ENCODE assay signal across 8 mouse cellular contexts in genomic region chr4:141766668-141767352, GRCm38 (mm10). TPM values are rescaled to one million over a fixed set of nuclear protein-coding genes. Genes with fewer than 3 reads are reported as not detected.
A peak's percentile ranks its signal among the peaks of the same experiment; 100 is the strongest.
DNase-seq lines count a peak whose midpoint lies in the region; ATAC-seq lines count a peak whose summit lies in the region.

No protein-coding gene starts in this region.

- ATAC-seq in forebrain, embryonic 14.5 days: peak; percentile 76
- ATAC-seq in kidney, embryonic 14.5 days (ENCODE audit: low FRiP score, low TSS enrichment): peak; percentile 46; the same call in 1 of the 2 replicates
- ATAC-seq in megakaryocyte-erythroid progenitor cell, adult 5-6 weeks (replicated peaks; ENCODE audit: low FRiP score, low TSS enrichment, poor library complexity, severe bottlenecking): 0 out of 2 replicates have a peak, but pooled peaks have one; percentile 0

- H3K36me3 ChIP-seq in forebrain, embryonic 14.5 days (ENCODE audit: control insufficient read depth, insufficient read depth, low read length): peaks cover 91% of the 10 kb centered on the region
- peaks cover 63% of the 10 kb centered on the region for H3K36me3 ChIP-seq in kidney, embryonic 14.5 days (ENCODE audit: control insufficient read depth, insufficient read depth, low read length)

- H3K9ac ChIP-seq in forebrain, embryonic 14.5 days (ENCODE audit: low read length): peak overlapping the region; percentile 29; the same call in 1 of the 2 replicates
- no peak overlapping the region for H3K9ac ChIP-seq in kidney, embryonic 14.5 days (ENCODE audit: low read depth, low read length)

- H3K4me1 ChIP-seq in forebrain, embryonic 14.5 days (ENCODE audit: control insufficient read depth, insufficient read depth, low read length): peaks cover 13% of the 10 kb centered on the region
- no peaks in the 10 kb centered on the region for H3K4me1 ChIP-seq in kidney, embryonic 14.5 days (ENCODE audit: control insufficient read depth, insufficient read depth, low read length)

- 0 out of 2 replicates have a peak overlapping the region, but pooled peaks have one; percentile 12 for H3K4me2 ChIP-seq in forebrain, embryonic 14.5 days (ENCODE audit: low read length)
- no peak overlapping the region for H3K4me2 ChIP-seq in kidney, embryonic 14.5 days (replicated peaks; ENCODE audit: low read depth, low read length)

- WGBS in forebrain, embryonic 14.5 days: 39% methylated on average over 19 of the region's 19 CpGs
- WGBS in kidney, embryonic 14.5 days: 63% methylated on average over 19 of the region's 19 CpGs

- peak overlapping the region; percentile 86 for H3K27ac ChIP-seq in forebrain, embryonic 14.5 days (ENCODE audit: low read depth, low read length)
- H3K27ac ChIP-seq in kidney, embryonic 14.5 days (ENCODE audit: low read depth, low read length): peak overlapping the region; percentile 86

- no peak overlapping the region for H3K4me3 ChIP-seq in forebrain, embryonic 14.5 days (ENCODE audit: low read depth, low read length)
- H3K4me3 ChIP-seq in kidney, embryonic 14.5 days (ENCODE audit: low read length): no peak overlapping the region

- peak; percentile 64 for DNase-seq in layer of hippocampus, adult 11-12 months (ENCODE audit: low spot score)
- DNase-seq in layer of hippocampus, postnatal 25 days (ENCODE audit: extremely low spot score in 1 of 2, low spot score in 1 of 2): no peak
- peak; percentile 77 for DNase-seq in MN1 (ENCODE audit: low spot score)
- DNase-seq in forebrain, embryonic 14.5 days (ENCODE audit: low spot score): peak; percentile 83
- no peak for DNase-seq in adrenal gland, adult 2 months
- DNase-seq in urinary bladder, postnatal 25 days (ENCODE audit: low spot score): no peak

- no peaks in the 10 kb centered on the region for H3K27me3 ChIP-seq in forebrain, embryonic 14.5 days (replicated peaks; ENCODE audit: control insufficient read depth, insufficient read depth, low read length)
- no peaks in the 10 kb centered on the region for H3K27me3 ChIP-seq in kidney, embryonic 14.5 days (ENCODE audit: control insufficient read depth, insufficient read depth, low read length)

- no peaks in the 10 kb centered on the region for H3K9me3 ChIP-seq in forebrain, embryonic 14.5 days (replicated peaks; ENCODE audit: control insufficient read depth, low read length)
- H3K9me3 ChIP-seq in kidney, embryonic 14.5 days (ENCODE audit: control insufficient read depth, low read length): no peaks in the 10 kb centered on the region

RNA-seq across cellular contexts. Expression of gene Agmat, which starts 20.3 kb away (rescaled TPM):
- not detected for total RNA-seq in layer of hippocampus, postnatal 25 days (2021)
- not detected in 2 replicates for polyA plus RNA-seq in forebrain, embryonic 14.5 days (2014; fragmentation: Nextera tagmentation; extraction: Ambion mirVana)
- 1.1 and 1.6 TPM in 2 replicates for polyA plus RNA-seq in kidney, embryonic 14.5 days (2014; fragmentation: Nextera tagmentation; extraction: Ambion mirVana)
- total RNA-seq in megakaryocyte-erythroid progenitor cell, adult 5-6 weeks (2014; fragmentation: Nextera tagmentation): 2.2 TPM in 1 of 2 replicates, not detected in the other
- total RNA-seq in megakaryocyte-erythroid progenitor cell, adult 5-6 weeks (2017): not detected in 2 replicates
- total RNA-seq in adrenal gland, adult 2 months (2021): 10 to 100 TPM; 25.7 to 59.4 TPM
- 5.8 and 9.2 TPM in 2 replicates for polyA plus RNA-seq in adrenal gland, adult 2 months (2012; rRNA removed)

RNA-seq across cellular contexts. Expression of gene Dnajc16, which starts 23.9 kb away (rescaled TPM):
- 10 to 100 TPM; 41.5 to 42.0 TPM for total RNA-seq in layer of hippocampus, postnatal 25 days (2021)
- polyA plus RNA-seq in forebrain, embryonic 14.5 days (2014; fragmentation: Nextera tagmentation; extraction: Ambion mirVana): 3.6 and 4.6 TPM in 2 replicates
- 3.2 and 5.2 TPM in 2 replicates for polyA plus RNA-seq in kidney, embryonic 14.5 days (2014; fragmentation: Nextera tagmentation; extraction: Ambion mirVana)
- total RNA-seq in megakaryocyte-erythroid progenitor cell, adult 5-6 weeks (2014; fragmentation: Nextera tagmentation): 10.7 and 11.4 TPM in 2 replicates
- total RNA-seq in megakaryocyte-erythroid progenitor cell, adult 5-6 weeks (2017): 3.2 and 6.0 TPM in 2 replicates
- 10 to 100 TPM; 21.3 to 29.6 TPM for total RNA-seq in adrenal gland, adult 2 months (2021)
- 13.2 and 14.4 TPM in 2 replicates for polyA plus RNA-seq in adrenal gland, adult 2 months (2012; rRNA removed)

RNA-seq across cellular contexts. Expression of gene Casp9, which starts 26.6 kb away (rescaled TPM):
- 10 to 100 TPM; 21.6 to 23.4 TPM for total RNA-seq in layer of hippocampus, postnatal 25 days (2021)
- 8.3 and 10.2 TPM in 2 replicates for polyA plus RNA-seq in forebrain, embryonic 14.5 days (2014; fragmentation: Nextera tagmentation; extraction: Ambion mirVana)
- polyA plus RNA-seq in kidney, embryonic 14.5 days (2014; fragmentation: Nextera tagmentation; extraction: Ambion mirVana): 14.5 and 24.3 TPM in 2 replicates
- total RNA-seq in megakaryocyte-erythroid progenitor cell, adult 5-6 weeks (2014; fragmentation: Nextera tagmentation): 16.5 and 17.0 TPM in 2 replicates
- 11.4 and 18.1 TPM in 2 replicates for total RNA-seq in megakaryocyte-erythroid progenitor cell, adult 5-6 weeks (2017)
- 10 to 100 TPM; 18.2 to 22.0 TPM for total RNA-seq in adrenal gland, adult 2 months (2021)
- polyA plus RNA-seq in adrenal gland, adult 2 months (2012; rRNA removed): 16.6 and 19.3 TPM in 2 replicates

RNA-seq across cellular contexts. Expression of gene Ddi2, which starts 43.6 kb away (rescaled TPM):
- total RNA-seq in layer of hippocampus, postnatal 25 days (2021): 10 to 100 TPM; 39.7 TPM
- polyA plus RNA-seq in forebrain, embryonic 14.5 days (2014; fragmentation: Nextera tagmentation; extraction: Ambion mirVana): 6.7 and 9.3 TPM in 2 replicates
- polyA plus RNA-seq in kidney, embryonic 14.5 days (2014; fragmentation: Nextera tagmentation; extraction: Ambion mirVana): 11.0 and 20.6 TPM in 2 replicates
- 31.1 and 50.4 TPM in 2 replicates for total RNA-seq in megakaryocyte-erythroid progenitor cell, adult 5-6 weeks (2014; fragmentation: Nextera tagmentation)
- 24.8 and 43.8 TPM in 2 replicates for total RNA-seq in megakaryocyte-erythroid progenitor cell, adult 5-6 weeks (2017)
- total RNA-seq in adrenal gland, adult 2 months (2021): 10 to 100 TPM; 38.5 to 78.4 TPM
- polyA plus RNA-seq in adrenal gland, adult 2 months (2012; rRNA removed): 16.8 and 22.1 TPM in 2 replicates

RNA-seq across cellular contexts. Expression of gene Cela2a, which starts 59.1 kb away (rescaled TPM):
- total RNA-seq in layer of hippocampus, postnatal 25 days (2021): not detected
- not detected in 2 replicates for polyA plus RNA-seq in forebrain, embryonic 14.5 days (2014; fragmentation: Nextera tagmentation; extraction: Ambion mirVana)
- polyA plus RNA-seq in kidney, embryonic 14.5 days (2014; fragmentation: Nextera tagmentation; extraction: Ambion mirVana): not detected in 2 replicates
- total RNA-seq in megakaryocyte-erythroid progenitor cell, adult 5-6 weeks (2014; fragmentation: Nextera tagmentation): not detected in 2 replicates
- not detected in 2 replicates for total RNA-seq in megakaryocyte-erythroid progenitor cell, adult 5-6 weeks (2017)
- not detected for total RNA-seq in adrenal gland, adult 2 months (2021)
- polyA plus RNA-seq in adrenal gland, adult 2 months (2012; rRNA removed): 0.25 and 0.59 TPM in 2 replicates

Comparison
In these comparisons a context has a peak if more than half of its experiments do, and no peak if none do; other contexts are left out.
1. DNase-seq: peak in layer of hippocampus, adult 11-12 months (single experiment), MN1 (single experiment) and forebrain, embryonic 14.5 days (single experiment); none in layer of hippocampus, postnatal 25 days (0 of 2), adrenal gland, adult 2 months (single experiment) and urinary bladder, postnatal 25 days (single experiment).
2. ATAC-seq: peak in every context shown above with its lines; median percentile 76 in forebrain, embryonic 14.5 days; 46 in kidney, embryonic 14.5 days; 0 in megakaryocyte-erythroid progenitor cell, adult 5-6 weeks.
3. RNA of gene Agmat, which starts 20.3 kb away (total RNA-seq): 25.7 to 59.4 TPM in adrenal gland, adult 2 months; 2.2 TPM in megakaryocyte-erythroid progenitor cell, adult 5-6 weeks and not detected in layer of hippocampus, postnatal 25 days; every median in the first group is over 4 times any median in the second.